Mouse (Mus musculus) mature B cell (primary cell): ENCODE results near the gene Trappc5.

Experiments used
- in situ Hi-C: fragments of 300-500 bp; cut with MboI; formaldehyde crosslinking; loops from 2 replicates; pipeline ENCODE4 v1.14.3; 2019

The Trappc5 gene

GRCm38 (mm10) chr8:3676993-3677579 is 987 bp downstream of the Trappc5 start:
- in situ Hi-C loops = no loop called here

GRCm38 (mm10) chr8:3678831-3679230 is 2.7 kb downstream of the Trappc5 start:
- in situ Hi-C loops = no loop called here

GRCm38 (mm10) chr8:3679236-3679635 is 3.1 kb downstream of the Trappc5 start:
- in situ Hi-C loops = no loop called here

DNA sequence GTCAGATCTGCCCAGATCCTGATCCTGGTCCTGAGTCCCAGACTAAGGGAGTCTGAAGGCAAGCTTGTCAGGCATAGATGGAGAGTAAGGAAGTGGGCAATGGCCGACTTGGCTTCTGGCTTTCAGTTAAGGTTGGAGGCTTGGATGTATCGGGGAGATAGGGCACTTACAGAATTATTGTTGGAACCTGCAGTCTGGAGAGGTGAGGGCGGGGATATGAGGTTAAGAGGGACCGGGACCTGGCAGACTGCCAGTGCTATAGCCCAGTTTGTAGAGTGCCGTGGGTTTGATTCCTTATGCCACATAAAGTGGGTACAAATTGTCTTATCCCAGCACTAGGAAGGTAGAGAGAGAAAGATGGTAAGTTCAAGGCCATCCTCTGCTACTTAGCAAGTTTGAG is 3.6 kb downstream of the Trappc5 start:
- in situ Hi-C loops = no loop called here

GRCm38 (mm10) chr8:3682435-3682834 is 6.3 kb downstream of the Trappc5 start:
- in situ Hi-C loops = no loop called here

GRCm38 (mm10) chr8:3683408-3684176 is 7.5 kb downstream of the Trappc5 start:
- in situ Hi-C loops = no loop called here

DNA sequence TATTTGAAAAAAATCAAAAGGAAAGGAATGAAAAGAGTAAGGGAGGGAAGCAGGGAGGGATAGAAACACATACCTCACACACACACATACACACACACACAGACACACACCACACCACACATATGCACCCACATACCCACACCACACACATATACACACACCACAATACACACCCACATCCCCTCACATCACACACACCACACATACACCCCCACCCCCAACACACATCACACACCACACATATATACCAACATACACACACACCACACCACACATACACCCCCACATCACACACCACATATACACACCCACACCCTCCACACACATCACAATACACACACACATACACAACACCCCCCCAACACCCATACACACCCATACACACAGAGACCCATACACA is 8.4 kb downstream of the Trappc5 start:
- in situ Hi-C loops = no loop called here

DNA sequence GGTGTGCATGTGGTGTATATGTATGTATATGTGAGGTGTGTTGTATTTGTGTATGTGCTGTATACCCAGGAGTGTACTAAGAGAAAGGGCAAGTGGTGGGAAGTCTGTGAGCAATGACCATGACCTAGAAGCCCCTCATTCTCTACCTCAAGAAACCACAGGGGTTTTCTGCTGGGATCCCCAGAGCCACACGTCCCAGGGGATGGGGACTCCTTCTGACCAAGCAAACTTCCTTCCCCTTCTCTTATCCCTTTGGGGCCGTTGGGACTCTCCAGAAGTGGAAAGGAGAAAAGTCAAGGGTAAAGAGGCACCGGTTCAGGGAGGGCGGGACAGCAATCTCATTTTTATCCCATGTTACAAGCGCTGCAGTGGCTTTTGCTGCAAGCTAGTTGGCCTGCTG is 9.3 kb downstream of the Trappc5 start:
- in situ Hi-C loops = no loop called here

DNA sequence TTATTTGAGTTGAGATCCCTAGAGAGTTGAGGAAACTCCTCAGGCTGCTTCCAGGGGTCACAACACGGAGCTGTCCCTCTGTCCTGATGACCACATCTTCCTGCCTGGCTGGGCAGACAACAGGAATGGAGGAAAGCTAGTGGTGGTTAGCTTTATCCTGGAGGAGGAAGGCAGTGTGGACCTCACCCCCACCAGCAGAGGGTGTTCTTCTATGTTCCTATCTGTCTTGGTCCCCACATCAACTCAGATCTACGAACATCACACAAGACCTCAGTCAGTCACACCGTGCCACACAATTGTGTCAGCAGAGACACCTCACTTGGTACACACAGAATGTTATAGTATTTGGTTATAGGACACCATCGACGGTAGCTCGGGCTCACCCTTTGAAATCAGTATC is 11.4 kb downstream of the Trappc5 start:
- in situ Hi-C loops = no loop called here

- in situ Hi-C loops = no loop called here
These were observed 14.7 kb downstream of the Trappc5 start for GRCm38 (mm10) chr8:3690774-3691173.

- in situ Hi-C loops = no loop called here
These were observed 18.0 kb downstream of the Trappc5 start, which contains the start of gene Fcer2a for GRCm38 (mm10) chr8:3694121-3694520. Gene Fcer2a (minus strand): TSS chr8:3694175.

DNA sequence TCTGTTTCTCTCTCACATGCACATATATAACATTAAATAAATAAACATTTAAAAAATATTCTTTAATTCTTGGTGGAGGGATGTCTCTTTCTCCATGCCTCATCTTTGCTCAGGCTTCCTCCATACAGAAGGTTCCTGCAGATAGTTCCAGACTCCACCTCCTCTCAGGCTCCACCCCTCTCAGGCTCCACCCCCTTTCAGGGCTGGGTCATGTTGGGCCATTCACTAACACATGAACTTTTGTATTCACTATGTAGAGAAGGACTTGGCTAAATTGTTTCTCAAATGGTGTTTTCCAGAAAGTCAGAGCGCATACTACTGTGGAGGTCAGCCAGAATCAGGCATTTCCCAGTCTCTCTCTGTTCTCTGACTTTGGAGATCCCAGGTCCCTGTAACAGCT is 25.4 kb downstream of the Trappc5 start:
- in situ Hi-C loops = loop anchor here (10.0 kb wide), 1 partner anchor 253 kb away; the partner anchor contains the start of gene Cd209c

DNA sequence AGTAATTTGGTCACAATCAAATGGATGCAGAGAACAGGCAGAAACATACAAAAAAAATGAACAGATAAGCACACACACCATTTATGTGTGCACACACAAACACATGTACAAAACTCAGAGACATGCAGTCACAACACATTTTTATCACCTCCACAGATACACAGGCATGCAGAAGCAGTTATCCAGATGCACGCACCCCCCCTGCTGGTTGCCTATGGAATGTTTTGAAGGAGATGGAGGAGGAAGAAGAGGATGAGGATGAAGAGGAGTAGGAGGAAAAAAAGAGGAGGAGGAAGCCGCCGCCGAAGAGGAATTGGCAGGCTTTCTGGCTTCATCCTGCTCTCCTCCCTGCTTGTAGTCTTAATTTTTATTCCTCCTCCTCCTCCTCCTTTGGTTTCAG is 29.6 kb downstream of the Trappc5 start:
- in situ Hi-C loops = loop anchor here (10.0 kb wide), 1 partner anchor 249 kb away; the partner anchor contains the start of gene Cd209c

DNA sequence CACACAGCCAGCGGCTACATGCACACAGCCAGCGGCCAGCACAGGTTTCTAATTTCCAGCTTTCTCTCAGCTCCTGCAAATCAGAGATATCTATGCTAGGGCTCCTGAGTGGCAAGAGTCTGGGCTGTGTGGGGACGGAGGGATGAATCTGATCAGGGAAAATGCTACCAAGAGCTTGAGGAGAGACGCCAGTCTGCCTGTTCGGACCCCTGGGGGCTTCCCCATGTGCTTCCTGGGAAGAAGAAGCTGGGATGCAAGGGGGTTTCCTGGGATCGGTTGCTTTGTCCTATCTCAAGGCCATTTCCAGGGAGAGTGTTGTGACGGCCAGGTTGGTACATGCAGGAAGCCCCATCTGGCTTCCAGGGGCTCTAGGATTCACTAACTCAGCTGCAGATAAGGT is 31.5 kb downstream of the Trappc5 start:
- in situ Hi-C loops = loop anchor here (10.0 kb wide), 1 partner anchor 247 kb away; the partner anchor contains the start of gene Cd209c

GRCm38 (mm10) chr8:3710312-3710711 is 34.2 kb downstream of the Trappc5 start:
- in situ Hi-C loops = no loop called here

GRCm38 (mm10) chr8:3711646-3712045 is 35.5 kb downstream of the Trappc5 start:
- in situ Hi-C loops = no loop called here

DNA sequence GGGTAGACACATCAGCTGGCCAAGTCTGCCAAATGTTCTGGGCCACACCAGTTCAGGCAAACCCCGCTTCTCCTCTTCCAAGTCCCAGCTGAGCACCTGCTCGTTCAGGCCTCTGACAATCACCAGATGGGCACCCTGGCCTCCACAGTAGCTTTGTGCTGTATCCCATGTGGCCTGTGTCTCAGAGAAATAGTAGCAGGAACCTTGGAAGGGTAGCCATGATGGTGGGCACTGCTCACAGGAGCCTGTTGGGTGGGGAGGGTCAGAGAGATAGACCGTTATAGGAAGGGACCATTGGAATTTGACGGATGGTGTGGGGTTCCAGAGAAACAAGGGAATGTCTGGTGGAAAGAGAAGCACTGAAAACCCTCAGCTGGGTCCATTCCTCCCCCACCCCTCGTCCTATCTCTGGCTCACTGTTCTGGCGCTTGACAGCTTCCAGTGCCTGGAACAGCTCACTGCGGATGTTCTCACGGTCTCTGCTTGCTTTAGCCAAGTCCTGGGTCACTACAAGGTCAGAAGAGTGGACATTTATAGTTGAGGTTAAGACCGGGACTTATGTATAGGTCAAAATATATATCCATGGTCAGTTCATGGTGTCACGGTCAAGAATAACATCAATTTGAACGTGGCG is 41.3 kb downstream of the Trappc5 start:
- in situ Hi-C loops = no loop called here

DNA sequence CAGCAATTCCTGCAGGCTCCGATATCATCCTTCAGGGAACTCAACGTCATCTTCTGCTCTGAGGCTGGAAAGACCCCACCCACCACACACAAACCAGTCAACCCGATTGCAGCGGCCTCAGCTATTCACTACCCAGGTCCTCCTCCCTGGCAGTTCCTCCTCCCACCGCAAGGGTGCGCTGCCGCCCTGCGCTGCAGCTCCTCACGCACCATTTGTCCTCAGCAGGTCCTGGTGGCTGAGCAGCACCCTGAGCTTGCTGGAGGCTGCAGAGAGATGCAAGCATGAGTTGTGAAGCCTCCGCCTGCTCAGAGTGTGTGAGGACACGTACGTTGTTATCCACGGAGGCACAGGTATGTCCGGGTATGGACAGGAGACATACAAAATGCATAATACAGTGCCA is 42.5 kb downstream of the Trappc5 start:
- in situ Hi-C loops = no loop called here

GRCm38 (mm10) chr8:3720551-3720950 is 44.5 kb downstream of the Trappc5 start, which contains the start of gene Clec4g:
Gene Clec4g (minus strand): TSS chr8:3720651.
- in situ Hi-C loops = no loop called here

GRCm38 (mm10) chr8:3721041-3721440 is 44.9 kb downstream of the Trappc5 start:
- in situ Hi-C loops = no loop called here
